Mouse (Mus musculus) WW6 (cell line): Measurements from ENCODE around the gene Cgnl1.

ENCODE experiments used
- DNase-seq: peaks from one replicate; pipeline ENCODE4 v3.0.0-alpha.2; 2013; ENCODE audit warnings: low read depth, low spot score

The Cgnl1 gene

DNA sequence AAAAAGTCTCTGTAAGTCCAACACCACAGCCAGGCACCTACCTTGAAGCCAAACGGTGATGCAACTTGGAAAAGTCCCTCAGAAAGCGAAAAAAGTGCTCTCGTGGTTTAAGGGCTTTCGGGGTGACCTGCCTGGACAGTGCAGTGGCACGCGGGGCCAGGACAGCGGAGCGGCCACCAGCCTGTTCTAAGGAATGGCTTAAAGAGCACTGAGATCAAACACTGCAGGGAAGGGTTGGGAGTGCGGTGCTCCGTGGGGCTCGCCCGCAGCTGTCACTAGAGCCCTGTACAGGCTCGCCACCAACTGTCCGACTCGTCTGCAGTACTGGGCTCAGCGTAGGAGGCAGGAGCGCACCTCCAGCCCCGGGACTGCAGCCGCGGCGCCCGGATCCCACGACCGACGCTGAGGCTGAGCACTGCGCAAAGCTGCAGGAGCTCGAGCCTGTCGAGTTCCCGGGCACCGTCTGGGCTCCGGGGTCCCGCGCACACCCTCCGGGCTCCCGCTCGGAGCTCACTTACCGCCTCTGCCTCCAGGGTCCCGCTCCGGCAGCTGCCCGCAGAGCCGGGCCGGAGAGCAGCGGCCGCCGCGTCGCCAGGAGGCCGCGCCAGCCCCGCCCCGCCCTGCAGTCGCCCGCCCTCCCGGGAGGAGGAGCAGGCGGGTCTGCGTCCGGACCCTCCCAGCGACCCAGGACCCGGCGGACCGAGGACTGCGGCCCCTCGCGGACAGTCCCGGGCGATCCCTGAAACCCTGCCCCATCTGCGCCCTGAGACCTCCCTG, at the start of gene Cgnl1:
Gene Cgnl1, minus strand, starts transcription at position 612 of the 777 bp plus-strand sequence.
- DNase-seq = no peak

DNA sequence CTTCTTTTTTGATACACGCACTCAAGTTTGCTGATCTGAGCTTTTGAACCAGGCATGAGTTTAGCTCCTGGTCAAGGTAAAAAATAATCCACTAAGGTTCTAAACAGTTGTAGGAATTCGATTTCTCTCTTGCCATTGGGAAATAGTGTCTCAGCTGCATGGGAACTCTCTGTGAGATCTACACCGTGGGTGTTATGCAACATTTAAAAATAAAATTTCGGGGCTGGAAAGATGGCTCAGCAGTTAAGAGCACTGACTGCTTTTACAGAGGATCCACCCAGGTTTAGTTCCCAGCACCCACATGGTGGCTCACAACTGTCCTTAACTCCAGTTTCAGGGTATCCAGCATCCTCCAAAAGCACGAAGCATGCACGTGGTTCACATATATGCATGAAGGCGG, 47.1 kb upstream of the Cgnl1 start:
- DNase-seq = no peak

GRCm38 (mm10) chr9:71816121-71816520, 44.7 kb upstream of the Cgnl1 start:
- DNase-seq = no peak

GRCm38 (mm10) chr9:71813565-71813964, 42.2 kb upstream of the Cgnl1 start:
- no peak for DNase-seq

DNA sequence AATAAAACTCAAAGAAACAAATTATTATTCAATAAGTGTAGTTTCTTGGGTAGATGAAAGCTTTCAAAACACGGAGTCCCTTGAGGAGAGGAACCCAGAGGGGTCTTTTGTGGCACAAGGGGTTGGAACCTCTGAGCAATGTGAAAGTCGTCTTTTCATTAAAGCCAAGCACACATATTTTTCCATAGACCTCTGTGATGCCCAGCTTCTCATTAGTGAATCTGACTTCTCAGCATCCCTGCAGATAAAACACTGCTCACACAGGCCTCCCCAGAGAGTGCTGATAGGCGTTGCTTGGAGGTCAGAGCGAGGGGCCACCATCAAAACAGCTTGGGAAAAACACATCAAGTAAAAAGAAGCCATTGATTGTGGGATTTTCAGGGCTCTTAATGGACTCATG, 41.5 kb upstream of the Cgnl1 start:
- DNase-seq = no peak

GRCm38 (mm10) chr9:71812402-71812801, 41.0 kb upstream of the Cgnl1 start:
- DNase-seq = no peak

- DNase-seq = no peak
These were observed 40.0 kb upstream of the Cgnl1 start for GRCm38 (mm10) chr9:71811404-71811803.

DNA sequence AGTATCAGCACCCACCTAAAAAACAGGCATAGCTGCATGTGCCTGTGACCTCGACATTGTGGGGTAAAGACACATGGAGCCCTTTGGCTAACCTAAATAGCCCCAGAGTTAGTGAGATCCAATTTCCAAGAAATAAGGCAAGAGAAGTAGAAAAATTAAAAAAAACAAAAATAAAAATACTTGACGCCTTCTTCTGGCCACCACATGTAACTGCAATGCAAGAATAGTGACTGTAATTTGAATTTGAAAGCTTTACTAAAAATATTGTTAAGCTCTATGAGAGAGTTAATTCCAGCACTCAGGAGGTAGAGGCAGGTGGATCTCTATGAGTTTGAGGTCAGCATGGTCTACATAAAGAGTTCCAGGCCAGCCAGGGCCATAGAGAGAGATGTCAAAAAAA, 39.3 kb upstream of the Cgnl1 start:
- DNase-seq = no peak

- DNase-seq = peak; percentile 22
These were observed 37.3 kb upstream of the Cgnl1 start for GRCm38 (mm10) chr9:71808640-71809254.

DNA sequence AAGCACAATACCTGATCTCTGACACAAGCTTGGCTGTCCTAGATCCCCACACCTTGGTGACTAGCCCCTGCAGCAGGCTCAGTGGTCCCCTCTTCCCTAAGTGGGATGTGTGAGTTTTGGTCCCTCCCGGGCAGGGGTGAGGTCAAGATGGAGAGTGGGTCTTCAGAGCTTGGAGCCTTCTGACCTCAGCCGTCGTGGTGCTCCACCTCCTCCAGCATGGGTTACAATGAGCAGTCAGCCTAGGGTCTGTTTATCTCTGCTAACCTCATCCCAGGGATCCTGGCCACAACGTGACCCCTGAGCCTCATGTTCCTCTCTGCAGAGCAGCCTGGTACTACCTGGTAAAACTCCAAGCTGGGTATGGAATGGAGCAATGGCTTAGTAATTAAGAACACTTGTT, 36.4 kb upstream of the Cgnl1 start:
- DNase-seq = no peak

GRCm38 (mm10) chr9:71806422-71806805, 35.0 kb upstream of the Cgnl1 start:
- DNase-seq = peak; percentile 16

GRCm38 (mm10) chr9:71805646-71806421, 34.4 kb upstream of the Cgnl1 start:
- no peak for DNase-seq

DNA sequence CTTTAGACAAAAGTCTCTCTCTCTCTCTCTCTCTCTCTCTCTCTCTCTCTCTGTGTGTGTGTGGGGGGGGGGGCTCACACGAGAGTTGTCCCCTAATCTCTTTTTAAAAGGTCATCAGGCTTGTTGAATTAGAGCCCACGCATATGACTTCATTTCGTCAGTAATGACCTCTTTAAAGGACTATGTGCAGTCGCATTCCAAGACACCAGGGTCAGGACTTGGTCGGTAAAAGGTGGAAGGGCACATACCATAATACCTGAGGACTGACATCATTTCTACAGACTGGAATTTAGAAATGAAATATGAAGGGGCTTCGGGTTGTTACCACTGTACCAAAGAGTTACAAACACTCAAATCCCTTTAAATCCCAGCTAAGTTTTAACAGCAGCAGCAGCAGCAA, 32.7 kb upstream of the Cgnl1 start:
- no peak for DNase-seq

DNA sequence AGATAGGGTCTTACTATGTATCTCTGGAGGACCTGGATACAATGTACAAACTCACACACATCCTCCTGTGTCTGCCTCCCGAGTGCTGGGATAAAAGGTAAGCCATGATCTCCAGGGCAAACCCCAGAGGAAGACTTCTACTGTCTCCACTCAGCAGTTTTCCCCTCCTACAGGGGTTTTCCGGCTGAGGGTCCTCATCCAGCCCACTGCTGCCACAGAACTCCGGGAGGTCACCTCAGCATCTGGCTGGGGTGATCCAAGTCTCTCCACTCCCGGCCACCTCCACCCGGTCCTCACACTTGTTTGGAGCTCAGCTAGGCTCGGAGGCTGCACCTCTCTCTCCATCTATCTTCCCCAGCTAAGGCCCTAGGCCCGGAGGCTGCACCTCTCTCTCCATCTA, 31.9 kb upstream of the Cgnl1 start:
- DNase-seq = no peak

- no peak for DNase-seq
These were observed 28.2 kb upstream of the Cgnl1 start for GRCm38 (mm10) chr9:71799598-71799997.

DNA sequence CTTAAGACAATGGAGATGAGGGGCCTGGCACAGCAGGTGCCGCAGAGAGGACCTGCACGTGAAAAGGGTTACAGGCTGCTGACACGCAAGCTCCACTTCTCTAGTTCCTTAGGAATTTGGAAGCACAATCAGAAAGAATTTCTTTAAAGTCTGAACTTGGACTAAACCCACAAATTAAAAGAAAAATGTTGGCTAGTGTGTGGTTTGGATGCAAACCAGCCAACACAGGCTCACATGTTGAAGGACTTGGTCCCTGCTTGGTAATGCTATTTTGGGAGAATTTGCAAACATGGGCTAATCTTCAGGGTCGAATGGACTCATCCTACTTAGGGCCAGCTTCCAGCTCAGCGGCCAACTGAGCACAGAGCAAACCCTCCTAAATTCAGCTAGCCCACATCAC, 26.8 kb upstream of the Cgnl1 start:
- no peak for DNase-seq

GRCm38 (mm10) chr9:71777404-71777803, 6.0 kb upstream of the Cgnl1 start:
- DNase-seq = no peak

- DNase-seq = no peak
These were observed 4.9 kb upstream of the Cgnl1 start for GRCm38 (mm10) chr9:71776337-71776736.

DNA sequence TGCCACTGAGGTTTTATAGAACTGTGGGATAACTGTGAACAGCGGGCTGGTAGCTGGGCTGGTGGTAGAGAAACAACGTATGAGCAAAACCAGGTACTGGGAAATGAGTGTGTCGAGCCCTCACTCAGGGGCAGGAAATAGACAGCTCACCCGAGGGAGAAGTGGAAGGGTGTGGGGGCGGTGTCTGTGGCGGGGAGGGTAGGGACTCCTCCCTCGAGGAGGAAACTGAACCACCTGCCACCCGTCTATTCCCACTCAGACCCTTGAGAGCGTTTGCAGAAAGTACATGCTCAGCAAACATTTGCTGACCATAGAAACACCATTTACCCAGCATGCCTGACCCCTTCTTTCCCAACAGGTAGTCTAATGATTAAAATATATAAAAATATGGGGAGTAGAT, 2.2 kb upstream of the Cgnl1 start:
- DNase-seq = no peak

GRCm38 (mm10) chr9:71772338-71772737, 936 bp upstream of the Cgnl1 start:
- no peak for DNase-seq

DNA sequence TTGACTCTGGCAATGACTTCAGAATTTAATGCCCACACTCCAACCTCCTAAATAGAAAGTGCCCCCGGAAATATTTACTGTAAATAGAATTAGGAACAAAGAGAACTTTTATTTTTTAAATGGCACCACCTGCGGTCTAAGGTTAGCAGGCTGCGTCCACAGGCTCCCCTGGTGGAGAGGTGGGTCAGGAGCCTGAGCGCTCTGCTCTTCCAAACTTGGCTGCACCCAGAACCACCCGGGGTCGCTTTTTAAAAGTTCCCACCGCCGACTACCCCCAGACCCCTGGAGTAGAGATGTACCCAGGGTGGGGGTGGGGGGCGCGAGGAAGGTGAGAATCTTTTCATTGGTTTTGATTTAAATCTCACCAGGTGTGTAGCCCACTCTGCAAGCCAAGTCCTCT, 918 bp downstream of the Cgnl1 start:
- DNase-seq = no peak

- DNase-seq = no peak
These were observed 1.7 kb downstream of the Cgnl1 start for GRCm38 (mm10) chr9:71769701-71770100.

DNA sequence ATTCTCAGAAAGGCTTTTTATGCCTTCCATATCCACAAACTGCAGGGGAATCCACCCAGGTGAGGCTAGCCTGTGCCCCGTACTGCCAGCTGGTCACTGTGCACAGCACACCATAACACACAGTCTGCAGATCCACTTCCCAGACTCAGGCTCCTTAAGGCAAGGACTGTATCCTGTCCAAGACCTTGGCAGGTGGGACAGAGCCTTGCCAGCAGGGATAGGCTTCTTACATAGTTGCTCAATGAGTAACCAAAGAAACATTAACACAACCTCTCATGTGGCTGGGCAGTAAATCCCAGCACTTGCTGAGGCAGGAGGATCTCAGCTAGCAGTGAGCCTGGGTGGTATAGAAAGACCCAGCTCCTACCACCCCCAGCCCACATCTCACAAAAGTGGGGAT, 3.3 kb downstream of the Cgnl1 start:
- no peak for DNase-seq
